Comparison of ENCODE assay signal across 13 mouse cellular contexts in the genomic region with DNA sequence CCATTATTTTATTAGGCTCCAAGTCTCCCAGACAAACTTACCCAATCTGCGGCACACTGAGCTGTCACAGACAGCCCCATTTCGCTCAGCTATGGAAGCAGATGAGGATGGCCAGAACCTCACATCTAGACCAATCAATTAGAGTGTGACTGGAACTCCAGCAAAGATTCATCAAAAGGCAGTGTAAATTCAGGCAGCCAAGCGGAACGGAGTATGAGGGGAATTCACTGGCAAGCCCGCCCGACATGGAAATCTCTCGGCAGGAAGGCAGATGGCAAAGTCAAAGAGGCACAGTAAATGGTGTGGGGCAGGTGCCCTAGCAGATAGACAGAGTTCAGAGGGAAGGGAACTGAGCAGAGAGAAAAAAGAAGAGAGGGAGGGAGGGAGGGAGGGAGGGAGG. TPM values are rescaled to one million over a fixed set of nuclear protein-coding genes. Genes with fewer than 3 reads are reported as not detected.
DNase-seq lines count a peak whose midpoint lies in the region; ATAC-seq lines count a peak whose summit lies in the region.
"Had no signal": no experiment of that assay in that cellular context is flagged by ENCODE, and none has a peak within 500 bp of the region (broad histone marks: within the 10 kb centered on the region; RNA-seq: fewer than 3 reads in every experiment).

No protein-coding gene starts in this region.

- H3K4me2 ChIP-seq in midbrain, embryonic 11.5 days, result no peak overlapping the region; the same call in 1 of the 2 replicates
- peak overlapping the region; percentile 22 for H3K4me2 ChIP-seq in hindbrain, embryonic 12.5 days (replicated peaks)

- H3K9me3 ChIP-seq in midbrain, embryonic 11.5 days (ENCODE audit: control insufficient read depth, low read length), result no peaks in the 10 kb centered on the region
- no peaks in the 10 kb centered on the region for H3K9me3 ChIP-seq in midbrain, embryonic 10.5 days (replicated peaks)
- H3K9me3 ChIP-seq in hindbrain, embryonic 12.5 days (replicated peaks), result no peaks in the 10 kb centered on the region

- peak; percentile 78 for ATAC-seq in midbrain, embryonic 11.5 days (ENCODE audit: low FRiP score)
- ATAC-seq in hindbrain, embryonic 12.5 days (ENCODE audit: low FRiP score), result peak; percentile 93
- ATAC-seq: lung, postnatal 0 days had no signal

- no peaks in the 10 kb centered on the region for H3K27me3 ChIP-seq in midbrain, embryonic 11.5 days (ENCODE audit: control insufficient read depth, insufficient read depth, low read length)
- peaks cover 7% of the 10 kb centered on the region; the same call in 1 of the 2 replicates for H3K27me3 ChIP-seq in midbrain, embryonic 10.5 days (ENCODE audit: low read depth, poor library complexity, severe bottlenecking)
- H3K27me3 ChIP-seq in hindbrain, embryonic 12.5 days, result no peaks in the 10 kb centered on the region

- no peaks in the 10 kb centered on the region for H3K4me1 ChIP-seq in midbrain, embryonic 11.5 days (ENCODE audit: control insufficient read depth, insufficient read depth, low read length)
- H3K4me1 ChIP-seq in midbrain, embryonic 10.5 days, result peaks cover 17% of the 10 kb centered on the region
- peaks cover 12% of the 10 kb centered on the region for H3K4me1 ChIP-seq in hindbrain, embryonic 12.5 days

- no peak overlapping the region for H3K4me3 ChIP-seq in midbrain, embryonic 11.5 days (ENCODE audit: low read depth, low read length)
- H3K4me3 ChIP-seq in midbrain, embryonic 10.5 days, result no peak overlapping the region
- no peak overlapping the region for H3K4me3 ChIP-seq in hindbrain, embryonic 12.5 days
- H3K4me3 ChIP-seq: left cerebral cortex, adult 2 months had no signal

- peak; percentile 86 for DNase-seq in midbrain, embryonic 11.5 days (ENCODE audit: low spot score, missing footprints)
- DNase-seq in midbrain, embryonic 10.5 days (ENCODE audit: low spot score), result no peak
- DNase-seq in kidney, postnatal 4 days, result peak; percentile 45 to 60
- no peak for DNase-seq in thymus, postnatal 25 days
- DNase-seq in layer of hippocampus, postnatal 36 days, result no peak
- DNase-seq in lung, postnatal 36 days, result no peak
- DNase-seq in gastrocnemius, adult 8-10 months (ENCODE audit: low spot score in 2 of 2), result no peak
- DNase-seq: adrenal gland, postnatal 10 days; right cerebral cortex, postnatal 14 days; thymus, postnatal 14 days had no signal

- H3K36me3 ChIP-seq in midbrain, embryonic 11.5 days (ENCODE audit: control insufficient read depth, insufficient read depth, low read length), result no peaks in the 10 kb centered on the region
- no peaks in the 10 kb centered on the region for H3K36me3 ChIP-seq in midbrain, embryonic 10.5 days
- no peaks in the 10 kb centered on the region for H3K36me3 ChIP-seq in hindbrain, embryonic 12.5 days

- no peak overlapping the region for H3K27ac ChIP-seq in midbrain, embryonic 11.5 days (ENCODE audit: low read depth, low read length)
- H3K27ac ChIP-seq in midbrain, embryonic 10.5 days (replicated peaks), result no peak overlapping the region
- no peak overlapping the region for H3K27ac ChIP-seq in hindbrain, embryonic 12.5 days
- H3K27ac ChIP-seq: left cerebral cortex, adult 2 months had no signal

- H3K9ac ChIP-seq in midbrain, embryonic 11.5 days (ENCODE audit: low read length), result no peak overlapping the region
- H3K9ac ChIP-seq in hindbrain, embryonic 12.5 days, result no peak overlapping the region

- WGBS in midbrain, embryonic 11.5 days, result 22% methylated on average over 7 of the region's 7 CpGs
- 32% methylated on average over 7 of the region's 7 CpGs for WGBS in midbrain, embryonic 10.5 days
- WGBS in hindbrain, embryonic 12.5 days, result 8% methylated on average over 7 of the region's 7 CpGs

RNA-seq across cellular contexts. Expression of gene Tspan12, which starts 5.5 kb away (rescaled TPM):
- polyA plus RNA-seq in midbrain, embryonic 11.5 days (2014; fragmentation: Nextera tagmentation; extraction: Ambion mirVana), result 53.2 and 64.8 TPM in 2 replicates
- polyA plus RNA-seq in midbrain, embryonic 10.5 days (2016; fragmentation: Nextera tagmentation; extraction: Ambion mirVana), result 54.6 and 54.8 TPM in 2 replicates
- polyA plus RNA-seq in hindbrain, embryonic 12.5 days (2016; fragmentation: Nextera tagmentation; extraction: Ambion mirVana), result 55.0 and 57.0 TPM in 2 replicates
- 10 to 100 TPM; 26.1 to 33.7 TPM for total RNA-seq in layer of hippocampus, postnatal 36 days (2021)
- total RNA-seq in gastrocnemius, adult 8-10 months (2022), result 10 to 100 TPM in 3 of 4 experiments, 1 to 10 TPM in 1; 9.9 to 11.7 (median 11.0) TPM

Comparison
In these comparisons a context has a peak if more than half of its experiments do, and no peak if none do; other contexts are left out.
1. DNase-seq: peak in midbrain, embryonic 11.5 days (single experiment) and kidney, postnatal 4 days (2 of 2); none in midbrain, embryonic 10.5 days (single experiment), thymus, postnatal 25 days (single experiment), layer of hippocampus, postnatal 36 days (0 of 2), lung, postnatal 36 days (single experiment) and gastrocnemius, adult 8-10 months (0 of 2).